Mouse (Mus musculus): Measurements from ENCODE around the gene Pkdcc. TPM values are rescaled to one million over a fixed set of nuclear protein-coding genes. Genes with fewer than 3 reads are reported as not detected.
A peak's percentile ranks its signal among the peaks of the same experiment; 100 is the strongest.

The Pkdcc gene
- polyA plus RNA-seq, 1 experiment from 2014 or later: 8.1 TPM

DNA sequence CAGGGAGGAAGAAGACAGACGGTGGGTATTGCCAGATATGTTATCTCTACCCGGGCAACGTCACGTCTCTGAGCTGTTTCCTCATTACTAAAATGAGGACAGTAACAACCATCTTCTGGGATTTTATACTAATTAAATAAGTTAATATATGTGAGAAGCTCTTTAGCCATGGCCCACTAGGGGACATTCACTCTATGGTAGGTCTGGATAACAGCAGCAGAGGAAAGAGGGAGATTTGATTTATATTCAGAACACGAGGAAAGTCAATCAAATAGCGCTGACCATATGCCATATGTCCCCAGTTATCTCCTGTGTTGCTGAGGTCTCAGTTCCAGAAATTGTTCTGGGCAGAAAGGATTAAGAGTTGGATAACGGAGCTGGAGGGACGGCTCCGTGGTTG lies 24.3 kb upstream of the Pkdcc start:
- Histone ChIP-seq H3K36me3 (no peaks in the 10 kb centered on the region), H3K27ac (no peak overlapping the region), H3K27me3 (peaks cover 47% of the 10 kb centered on the region), H3K4me3 (no peak overlapping the region), H3K4me1 (peaks cover 32% of the 10 kb centered on the region), H3K4me2 (no peak overlapping the region), H3K9ac (no peak overlapping the region), H3K9me3 (no peaks in the 10 kb centered on the region)
- WGBS: 49% methylated on average over 9 of the region's 9 CpGs
- ATAC-seq (ENCODE audit: insufficient number of reproducible peaks, insufficient read depth, low FRiP score, low TSS enrichment, low read depth): no peak

DNA sequence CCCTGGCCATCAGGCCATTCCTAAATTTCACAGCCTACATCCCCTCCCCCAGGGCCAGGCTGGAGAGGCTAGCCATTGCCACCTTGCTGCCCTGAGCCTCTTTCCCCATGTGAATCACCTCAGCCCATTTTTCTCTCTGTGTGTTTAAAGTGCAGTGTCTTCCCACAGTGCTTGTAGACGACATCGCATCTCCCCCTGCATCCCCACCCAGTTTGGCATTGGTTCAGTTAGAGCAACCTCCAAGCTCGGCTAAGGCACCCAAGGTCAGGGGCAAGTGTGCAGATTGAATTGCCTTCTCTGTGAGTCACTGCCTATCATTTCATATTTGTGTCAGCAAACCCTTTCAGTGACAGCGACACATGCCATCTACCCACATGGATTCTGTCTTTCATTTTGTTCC lies 20.6 kb upstream of the Pkdcc start:
- Histone ChIP-seq H3K36me3 (no peaks in the 10 kb centered on the region), H3K9me3 (no peaks in the 10 kb centered on the region), H3K4me1 (peaks cover 52% of the 10 kb centered on the region), H3K4me3 (no peak overlapping the region), H3K4me2 (no peak overlapping the region), H3K9ac (no peak overlapping the region), H3K27me3 (peaks cover 46% of the 10 kb centered on the region), H3K27ac (no peak overlapping the region)
- ATAC-seq (ENCODE audit: insufficient number of reproducible peaks, insufficient read depth, low FRiP score, low TSS enrichment, low read depth): no peak
- 69% methylated on average over 4 of the region's 4 CpGs for WGBS

DNA sequence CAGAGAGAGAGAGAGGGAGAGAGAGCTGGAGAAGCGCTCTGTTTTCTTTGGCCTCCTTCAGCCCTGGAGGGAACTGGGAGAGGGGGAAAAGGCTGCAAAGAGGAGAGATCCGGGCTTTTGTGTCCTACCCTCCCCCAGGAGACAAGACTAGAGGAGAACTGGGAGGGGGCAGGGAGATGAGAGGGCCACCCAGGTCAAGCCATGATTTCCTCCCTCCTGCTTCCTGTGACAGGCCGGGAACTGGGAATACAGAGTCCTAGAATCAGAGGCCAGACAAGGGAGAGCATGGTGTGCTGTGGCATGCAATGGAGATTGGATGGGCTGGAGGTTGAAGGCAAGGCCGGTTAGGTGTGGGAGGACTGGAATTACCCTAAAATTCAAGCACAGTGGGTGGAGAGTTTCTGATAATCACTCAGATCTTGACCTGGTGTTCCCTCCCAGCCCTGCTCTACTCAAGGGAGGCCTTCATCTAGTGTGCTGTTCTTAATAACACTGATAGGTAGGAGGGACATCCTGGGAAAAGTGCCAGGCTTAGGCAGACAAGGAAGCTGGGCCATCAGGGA lies 17.6 kb upstream of the Pkdcc start:
- no peaks in the 10 kb centered on the region for H3K36me3 ChIP-seq
- 24% methylated on average over 4 of the region's 4 CpGs for WGBS
- H3K4me3 ChIP-seq: no peak overlapping the region
- H3K4me1 ChIP-seq: peaks cover 64% of the 10 kb centered on the region
- H3K4me2 ChIP-seq: no peak overlapping the region
- H3K9me3 ChIP-seq: no peaks in the 10 kb centered on the region
- no peak overlapping the region for H3K9ac ChIP-seq
- ATAC-seq (ENCODE audit: insufficient number of reproducible peaks, insufficient read depth, low FRiP score, low TSS enrichment, low read depth): no peak
- peak overlapping the region; percentile 17; the same call in 1 of the 2 replicates for H3K27ac ChIP-seq
- H3K27me3 ChIP-seq: peaks cover 43% of the 10 kb centered on the region

DNA sequence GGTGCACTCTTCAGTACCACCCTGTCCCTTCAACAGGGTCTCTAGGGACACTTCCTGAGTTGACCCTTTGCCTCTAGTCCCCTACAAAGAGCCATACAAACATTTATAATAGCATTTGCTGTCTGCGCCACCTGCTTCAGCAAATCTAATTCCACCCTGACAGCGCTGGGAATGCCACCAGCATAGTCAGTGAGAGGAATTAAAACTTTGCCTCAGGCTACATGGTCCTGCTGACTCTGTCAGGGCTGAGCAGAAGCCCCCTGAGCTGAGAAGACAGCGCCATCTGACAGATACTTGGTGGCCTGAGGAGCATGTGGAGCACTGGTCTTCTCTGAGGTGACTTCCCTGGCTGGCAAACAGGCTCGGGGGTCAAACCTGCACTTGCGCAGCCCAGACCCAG lies 14.6 kb upstream of the Pkdcc start:
- 46% methylated on average over 5 of the region's 5 CpGs for WGBS
- Histone ChIP-seq H3K27ac (no peak overlapping the region), H3K4me1 (peaks cover 64% of the 10 kb centered on the region), H3K4me2 (no peak overlapping the region), H3K27me3 (peaks cover 53% of the 10 kb centered on the region), H3K9me3 (no peaks in the 10 kb centered on the region), H3K4me3 (no peak overlapping the region), H3K9ac (no peak overlapping the region), H3K36me3 (no peaks in the 10 kb centered on the region)
- ATAC-seq (ENCODE audit: insufficient number of reproducible peaks, insufficient read depth, low FRiP score, low TSS enrichment, low read depth): no peak

DNA sequence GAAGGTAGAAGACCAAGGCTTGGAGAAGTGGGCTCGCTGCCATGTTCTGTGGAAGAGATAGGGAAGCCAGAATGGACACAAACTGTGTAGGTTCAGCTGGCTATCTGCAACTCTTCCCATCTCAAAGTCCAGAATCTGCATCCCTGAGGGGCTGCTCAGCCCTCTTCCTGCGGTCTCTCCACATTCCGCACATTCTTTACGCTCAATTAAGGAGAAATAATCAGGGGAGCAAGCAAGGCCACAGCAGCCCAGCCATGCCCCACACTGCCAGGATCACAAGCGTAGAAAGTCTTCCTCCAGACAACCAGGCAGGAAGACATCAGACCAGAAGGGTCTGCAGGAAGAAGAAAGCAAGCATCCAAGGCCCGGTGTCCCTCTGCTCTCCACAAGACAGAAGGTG lies 13.8 kb upstream of the Pkdcc start:
- Histone ChIP-seq H3K9ac (no peak overlapping the region), H3K9me3 (no peaks in the 10 kb centered on the region), H3K4me1 (peaks cover 64% of the 10 kb centered on the region), H3K27me3 (peaks cover 54% of the 10 kb centered on the region), H3K4me3 (no peak overlapping the region), H3K27ac (no peak overlapping the region), H3K4me2 (no peak overlapping the region), H3K36me3 (no peaks in the 10 kb centered on the region)
- ATAC-seq (ENCODE audit: insufficient number of reproducible peaks, insufficient read depth, low FRiP score, low TSS enrichment, low read depth): no peak
- 13% methylated on average over 6 of the region's 6 CpGs for WGBS

DNA sequence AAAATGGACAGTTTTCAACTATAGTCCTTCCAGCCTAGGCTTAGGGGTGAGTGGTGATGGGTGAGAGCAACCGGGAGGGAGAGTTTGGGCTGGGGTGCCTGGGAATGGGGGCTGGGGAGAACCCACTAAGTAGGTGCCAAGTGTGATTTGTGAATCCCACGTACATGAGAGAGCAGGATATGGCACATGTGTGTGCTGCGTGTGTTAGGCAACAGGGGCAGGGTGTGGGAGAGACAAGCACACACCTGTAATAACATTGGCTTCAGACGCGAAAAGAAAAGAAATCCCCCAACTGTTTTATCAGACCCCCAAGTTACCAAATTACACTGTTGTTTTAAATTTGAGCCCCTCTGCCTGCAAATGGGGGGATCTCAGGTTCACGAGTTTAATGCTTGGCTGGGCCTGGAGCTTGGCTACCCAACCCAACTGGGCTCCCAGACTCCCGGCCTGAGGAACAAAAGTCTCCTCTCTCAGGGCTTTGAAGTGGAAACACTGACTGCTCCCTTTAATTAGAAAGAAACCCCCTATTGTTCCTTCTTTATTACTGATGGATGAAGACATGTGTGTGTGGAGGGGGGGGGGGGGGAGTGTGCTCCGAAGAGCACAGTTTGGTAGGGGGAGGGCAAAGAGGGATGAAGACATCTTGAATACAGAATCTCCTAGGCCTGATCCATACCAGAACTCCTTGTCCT lies 11.3 kb upstream of the Pkdcc start:
- Histone ChIP-seq H3K27me3 (peaks cover 60% of the 10 kb centered on the region), H3K4me3 (no peak overlapping the region), H3K36me3 (no peaks in the 10 kb centered on the region), H3K9ac (no peak overlapping the region), H3K9me3 (no peaks in the 10 kb centered on the region), H3K4me2 (no peak overlapping the region), H3K4me1 (peaks cover 45% of the 10 kb centered on the region), H3K27ac (no peak overlapping the region)
- 31% methylated on average over 8 of the region's 8 CpGs for WGBS
- ATAC-seq (ENCODE audit: insufficient number of reproducible peaks, insufficient read depth, low FRiP score, low TSS enrichment, low read depth): no peak

DNA sequence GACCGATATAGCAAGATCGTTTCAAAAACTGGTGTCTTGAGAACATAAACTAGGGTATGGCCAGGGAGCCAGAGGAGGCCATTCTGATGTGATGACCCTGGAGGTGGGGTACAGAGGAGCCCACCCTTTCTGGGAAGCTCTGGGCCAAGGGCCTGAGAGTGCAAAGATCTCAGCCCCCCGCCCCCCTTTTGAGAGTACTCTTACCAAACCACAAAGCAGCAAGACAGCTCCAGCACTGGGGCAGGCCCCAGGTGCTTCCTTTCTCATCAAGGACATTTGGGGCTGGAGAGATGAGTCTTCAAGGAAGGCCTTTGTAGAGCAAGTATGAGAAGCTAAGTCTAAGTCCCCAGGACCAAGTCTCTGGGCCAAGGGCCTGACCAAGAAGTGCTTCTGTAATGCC lies 7.8 kb upstream of the Pkdcc start:
- peaks cover 14% of the 10 kb centered on the region for H3K4me1 ChIP-seq
- no peak overlapping the region for H3K4me3 ChIP-seq
- H3K27me3 ChIP-seq: peaks cover 67% of the 10 kb centered on the region
- no peak overlapping the region for H3K27ac ChIP-seq
- no peak overlapping the region for H3K9ac ChIP-seq
- no peak overlapping the region for H3K4me2 ChIP-seq
- no peak for ATAC-seq (ENCODE audit: insufficient number of reproducible peaks, insufficient read depth, low FRiP score, low TSS enrichment, low read depth)
- H3K9me3 ChIP-seq: no peaks in the 10 kb centered on the region
- WGBS: 89% methylated on average over 3 of the region's 3 CpGs
- H3K36me3 ChIP-seq: no peaks in the 10 kb centered on the region

DNA sequence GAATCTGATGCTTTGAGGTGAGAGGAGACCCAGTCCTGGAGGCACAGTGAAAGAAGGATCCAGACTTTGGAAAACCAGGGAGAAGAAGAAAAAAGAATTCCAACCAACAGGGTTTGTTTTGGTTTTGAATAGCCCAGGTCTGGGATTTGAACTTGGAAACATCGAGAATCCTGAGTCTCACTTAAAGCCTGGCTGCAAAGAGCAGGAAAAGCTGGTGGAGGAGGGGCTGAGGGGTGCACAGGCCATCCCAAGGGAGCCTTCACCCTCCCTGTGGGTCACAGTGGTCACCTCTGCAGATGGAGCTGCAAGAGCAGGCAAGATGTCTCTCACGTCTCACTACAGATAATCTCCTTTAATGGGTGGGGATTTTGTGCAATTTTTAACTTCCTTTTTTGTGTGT lies 6.6 kb upstream of the Pkdcc start:
- Histone ChIP-seq H3K27ac (no peak overlapping the region), H3K4me3 (no peak overlapping the region), H3K27me3 (peaks cover 69% of the 10 kb centered on the region), H3K4me1 (peaks cover 17% of the 10 kb centered on the region), H3K4me2 (no peak overlapping the region), H3K9me3 (no peaks in the 10 kb centered on the region), H3K36me3 (no peaks in the 10 kb centered on the region), H3K9ac (no peak overlapping the region)
- no peak for ATAC-seq (ENCODE audit: insufficient number of reproducible peaks, insufficient read depth, low FRiP score, low TSS enrichment, low read depth)
- 53% methylated on average over 2 of the region's 2 CpGs for WGBS

DNA sequence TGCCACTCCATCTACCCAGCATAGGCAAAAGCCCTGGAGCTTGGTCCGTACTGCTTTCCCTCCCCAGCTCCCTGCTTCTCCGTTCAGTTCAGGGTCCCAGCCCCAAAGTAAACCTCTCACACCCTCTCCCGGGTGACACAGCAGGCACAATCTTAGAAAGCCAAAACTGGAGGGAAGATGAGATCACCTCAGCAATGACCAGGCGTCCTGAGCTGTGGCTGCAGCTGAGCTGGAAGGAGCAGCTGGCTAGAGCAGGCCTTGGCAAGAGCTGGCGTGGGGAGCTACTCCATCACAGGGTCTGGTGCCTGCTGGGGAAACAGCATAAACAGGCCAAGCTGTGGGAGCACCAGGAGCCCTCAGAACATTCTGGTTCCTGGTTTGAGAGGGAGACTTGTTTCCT lies 4.6 kb upstream of the Pkdcc start:
- H3K27ac ChIP-seq: no peak overlapping the region
- H3K4me3 ChIP-seq: no peak overlapping the region
- WGBS: 75% methylated on average over 5 of the region's 5 CpGs
- H3K36me3 ChIP-seq: no peaks in the 10 kb centered on the region
- peaks cover 17% of the 10 kb centered on the region for H3K4me1 ChIP-seq
- no peak for ATAC-seq (ENCODE audit: insufficient number of reproducible peaks, insufficient read depth, low FRiP score, low TSS enrichment, low read depth)
- H3K9me3 ChIP-seq: no peaks in the 10 kb centered on the region
- H3K4me2 ChIP-seq: no peak overlapping the region
- no peak overlapping the region for H3K9ac ChIP-seq
- peaks cover 69% of the 10 kb centered on the region for H3K27me3 ChIP-seq

DNA sequence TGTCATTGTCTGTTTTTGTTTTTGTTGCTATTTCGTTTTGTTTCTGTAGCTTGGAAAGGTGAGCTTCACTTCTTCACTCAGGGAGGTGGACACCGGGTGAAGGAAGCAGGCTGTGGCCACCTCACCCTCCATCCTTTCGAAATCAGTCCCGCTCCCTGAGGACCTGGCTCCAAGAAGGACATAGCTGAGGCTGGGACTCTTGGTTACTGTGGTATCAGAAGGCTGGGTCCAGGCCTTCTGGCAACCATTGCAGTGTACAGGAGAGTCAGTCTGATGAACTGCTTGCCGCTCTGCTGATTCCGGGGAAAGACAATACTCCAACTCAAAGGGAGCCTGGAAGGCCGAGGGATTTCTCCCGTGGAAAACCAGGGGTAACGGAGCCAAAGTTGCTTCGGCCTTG lies 3.9 kb upstream of the Pkdcc start:
- Histone ChIP-seq H3K9ac (no peak overlapping the region), H3K9me3 (no peaks in the 10 kb centered on the region), H3K27me3 (peaks cover 68% of the 10 kb centered on the region), H3K4me1 (peaks cover 23% of the 10 kb centered on the region), H3K4me2 (no peak overlapping the region), H3K36me3 (no peaks in the 10 kb centered on the region), H3K27ac (no peak overlapping the region), H3K4me3 (no peak overlapping the region)
- 94% methylated on average over 10 of the region's 10 CpGs for WGBS
- ATAC-seq (ENCODE audit: insufficient number of reproducible peaks, insufficient read depth, low FRiP score, low TSS enrichment, low read depth): no peak

DNA sequence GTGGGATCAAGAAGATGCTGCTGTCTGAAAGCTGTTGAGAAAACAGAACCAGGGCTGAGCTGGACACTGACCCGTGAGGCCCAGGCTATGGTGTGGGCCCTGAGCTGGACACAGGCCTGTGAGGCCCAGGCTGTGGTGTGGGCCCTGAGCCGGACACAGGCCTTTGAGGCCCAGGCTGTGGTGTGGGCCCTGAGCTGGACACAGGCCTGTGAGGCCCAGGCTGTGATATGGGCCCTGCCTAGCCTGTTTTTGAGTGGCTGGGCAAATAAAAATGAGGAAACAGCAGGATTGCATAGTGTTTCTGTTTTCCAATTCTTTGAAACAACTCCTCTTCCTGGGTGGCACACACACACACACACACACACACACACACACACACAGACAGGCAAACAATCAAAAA lies 2.7 kb upstream of the Pkdcc start:
- ATAC-seq (ENCODE audit: insufficient number of reproducible peaks, insufficient read depth, low FRiP score, low TSS enrichment, low read depth): no peak
- peaks cover 28% of the 10 kb centered on the region for H3K4me1 ChIP-seq
- 94% methylated on average over 2 of the region's 2 CpGs for WGBS
- 0 out of 2 replicates have a peak overlapping the region, but pooled peaks have one; percentile 11 for H3K27ac ChIP-seq
- no peak overlapping the region for H3K9ac ChIP-seq
- H3K36me3 ChIP-seq: no peaks in the 10 kb centered on the region
- H3K27me3 ChIP-seq: peaks cover 72% of the 10 kb centered on the region
- H3K4me2 ChIP-seq: no peak overlapping the region
- no peaks in the 10 kb centered on the region for H3K9me3 ChIP-seq
- no peak overlapping the region for H3K4me3 ChIP-seq

DNA sequence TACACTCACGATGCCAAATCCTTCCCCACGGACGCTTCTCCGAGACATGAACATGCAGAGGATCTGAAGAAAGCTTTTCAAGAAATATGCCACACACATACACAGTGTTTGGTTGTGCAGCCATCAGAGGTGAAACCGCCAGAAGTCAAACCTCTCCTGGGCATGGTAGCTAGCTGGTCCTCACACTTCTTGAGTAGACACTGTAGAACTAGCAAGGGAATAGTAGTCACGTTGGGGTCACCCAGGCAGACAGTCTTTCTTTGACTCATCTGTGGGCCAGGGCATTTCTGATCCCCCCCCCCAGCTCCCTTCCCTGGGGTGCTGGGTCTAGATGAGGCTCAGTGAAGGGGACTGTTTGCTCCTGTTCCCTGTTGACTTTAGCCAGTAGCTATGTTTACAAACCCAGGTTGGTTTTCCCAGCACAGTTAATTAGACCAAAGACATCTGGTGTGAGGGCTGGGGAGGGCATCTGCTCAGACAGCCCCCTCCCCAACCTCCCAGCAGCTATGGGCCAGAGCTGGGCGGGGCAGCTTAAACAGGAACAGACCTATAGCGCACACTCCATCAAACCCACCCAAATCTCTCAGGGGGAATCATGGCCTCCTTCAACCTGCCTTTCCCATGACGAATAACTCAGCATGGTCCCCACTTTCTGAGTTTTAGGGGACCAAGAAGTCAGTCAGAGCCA lies 1.7 kb upstream of the Pkdcc start:
- 36% methylated on average over 9 of the region's 9 CpGs for WGBS
- peak overlapping the region; percentile 93 for H3K4me2 ChIP-seq
- H3K4me3 ChIP-seq: peak overlapping the region; percentile 71

More for the DNA sequence above, 1.7 kb upstream of the Pkdcc start:
- H3K9ac ChIP-seq: 0 out of 2 replicates have a peak overlapping the region, but pooled peaks have one; percentile 90
- peak; percentile 17; the same call in 1 of the 2 replicates for ATAC-seq (ENCODE audit: insufficient number of reproducible peaks, insufficient read depth, low FRiP score, low TSS enrichment, low read depth)
- H3K36me3 ChIP-seq: no peaks in the 10 kb centered on the region
- H3K27me3 ChIP-seq: peaks cover 80% of the 10 kb centered on the region
- H3K4me1 ChIP-seq: peaks cover 38% of the 10 kb centered on the region
- peak overlapping the region; percentile 68 for H3K27ac ChIP-seq
- H3K9me3 ChIP-seq: no peaks in the 10 kb centered on the region

All from embryonic facial prominence, embryonic 13.5 days (tissue).